Mouse (Mus musculus) hindlimb bud, embryonic 11.5 days (tissue): ENCODE data around the gene Sdha.

Experiments used
- DNase-seq: peaks from one replicate; pipeline ENCODE4 v3.0.0-alpha.2; 2012; ENCODE audit warnings: low read depth, low spot score; ENCODE audit errors: extremely low spot score

The Sdha gene

DNA sequence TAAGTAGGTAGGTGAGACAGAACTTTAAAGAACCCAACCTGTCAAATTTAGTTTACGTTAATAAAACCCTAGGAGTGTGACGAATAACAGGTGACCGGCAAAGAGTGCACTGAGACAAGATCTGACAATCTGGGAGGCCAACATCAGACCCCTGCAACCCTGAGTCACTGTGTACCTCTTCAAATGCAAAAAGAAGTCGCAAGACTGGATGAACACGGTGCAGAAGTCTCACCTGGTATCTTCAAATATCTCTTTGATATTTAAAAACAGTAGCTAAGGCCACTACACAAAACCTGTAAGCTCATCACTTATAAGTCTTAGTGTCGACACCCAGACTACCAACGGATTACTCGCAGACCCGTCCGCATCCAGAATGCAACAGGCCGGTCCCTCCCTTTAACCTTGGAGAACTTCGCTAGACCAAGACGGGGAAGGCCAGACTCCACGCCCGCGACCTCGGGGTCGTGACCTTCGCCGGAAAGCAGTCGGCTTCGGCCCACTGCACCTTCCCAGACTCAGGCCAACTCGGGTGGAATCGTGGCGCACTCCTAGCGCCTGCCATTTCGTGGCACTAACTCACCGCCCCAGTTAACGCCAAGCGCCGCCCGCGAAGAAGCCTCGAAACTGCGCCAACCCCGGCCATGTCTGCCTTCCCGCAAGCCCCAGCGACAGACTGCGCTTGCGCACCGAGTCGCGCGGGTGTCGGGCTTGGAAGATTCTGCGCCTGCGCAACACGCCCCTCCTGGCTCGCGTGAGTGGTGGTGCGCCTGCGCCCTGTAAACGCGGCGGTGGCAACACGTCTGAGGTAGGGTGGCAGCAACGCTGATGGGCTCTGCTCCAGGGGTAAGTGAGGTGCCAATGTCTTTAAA is at the start of gene Sdha, which contains the start of gene Ccdc127:
Sdha (minus strand) TSS at position 715 of the 869 bp plus-strand sequence.
Ccdc127 (plus strand) TSS at position 744 of the 869 bp plus-strand sequence.
- DNase-seq: peak; percentile 89

- no peak for DNase-seq
Measured at GRCm38 (mm10) chr13:74399298-74399839, 49.3 kb upstream of the Sdha start, which contains the start of gene Ftl1-ps1. Gene Ftl1-ps1, plus strand, starts transcription at chr13:74399694.

DNA sequence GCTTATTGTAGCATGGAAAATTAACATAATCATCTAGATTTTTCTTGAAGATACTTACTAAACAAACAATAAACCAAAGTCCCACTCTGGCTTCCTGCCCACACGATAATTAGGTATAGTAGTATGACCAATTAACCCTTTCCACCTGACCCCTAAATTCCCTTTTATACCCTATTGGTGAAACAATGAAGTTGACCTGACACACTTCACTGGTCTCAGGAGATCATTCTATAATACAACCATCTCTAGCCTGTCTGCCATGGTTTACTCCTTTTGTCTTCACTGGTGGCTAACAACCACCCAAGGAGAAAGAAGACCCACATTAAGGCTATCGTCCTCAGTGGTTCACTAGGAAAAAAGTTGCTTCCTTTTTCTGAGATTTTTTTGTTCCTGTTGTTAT is 41.1 kb upstream of the Sdha start:
- DNase-seq: no peak

GRCm38 (mm10) chr13:74390371-74390990 is 40.4 kb upstream of the Sdha start, which contains the start of gene Zfp72:
Gene Zfp72, minus strand, starts transcription at chr13:74390836.
- peak; percentile 52 for DNase-seq

DNA sequence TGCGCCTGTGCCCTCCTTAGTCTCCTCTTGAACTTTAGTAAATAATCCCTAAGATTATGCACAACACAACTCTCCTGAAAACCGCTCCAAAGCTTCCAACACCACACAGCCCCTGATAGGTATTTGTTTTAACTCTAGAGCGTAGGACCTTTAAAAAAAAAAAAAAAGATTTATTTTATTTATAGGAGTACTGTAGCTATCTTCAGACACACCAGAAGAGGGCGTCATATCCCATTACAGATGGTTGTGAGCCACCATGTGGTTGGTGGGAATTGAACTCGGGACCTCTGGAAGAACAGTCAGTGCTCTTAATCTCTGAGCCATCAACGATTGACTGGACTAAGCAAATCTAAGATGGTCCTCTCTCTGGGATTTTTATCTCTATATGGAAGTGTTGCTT is 39.6 kb upstream of the Sdha start:
- DNase-seq: no peak

DNA sequence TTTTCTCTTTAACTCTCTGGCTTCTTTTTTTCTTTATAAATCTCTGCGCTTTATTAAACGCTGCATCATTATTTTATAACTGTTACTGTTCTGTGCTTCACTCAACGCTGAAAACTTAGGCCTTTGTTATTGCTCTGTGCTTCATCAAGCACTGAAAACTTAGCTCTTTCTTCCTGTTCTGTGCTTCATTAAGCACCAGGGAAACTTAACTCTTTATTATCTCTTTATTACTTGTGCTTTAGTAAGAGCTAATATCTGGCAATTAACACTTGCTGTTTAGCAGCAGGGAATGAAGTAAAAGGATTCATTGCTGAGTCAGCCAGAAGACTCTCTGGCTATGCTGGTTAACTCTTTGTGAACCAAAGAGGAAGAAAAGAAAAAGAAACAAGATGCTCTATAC is 32.2 kb upstream of the Sdha start:
- DNase-seq: no peak

DNA sequence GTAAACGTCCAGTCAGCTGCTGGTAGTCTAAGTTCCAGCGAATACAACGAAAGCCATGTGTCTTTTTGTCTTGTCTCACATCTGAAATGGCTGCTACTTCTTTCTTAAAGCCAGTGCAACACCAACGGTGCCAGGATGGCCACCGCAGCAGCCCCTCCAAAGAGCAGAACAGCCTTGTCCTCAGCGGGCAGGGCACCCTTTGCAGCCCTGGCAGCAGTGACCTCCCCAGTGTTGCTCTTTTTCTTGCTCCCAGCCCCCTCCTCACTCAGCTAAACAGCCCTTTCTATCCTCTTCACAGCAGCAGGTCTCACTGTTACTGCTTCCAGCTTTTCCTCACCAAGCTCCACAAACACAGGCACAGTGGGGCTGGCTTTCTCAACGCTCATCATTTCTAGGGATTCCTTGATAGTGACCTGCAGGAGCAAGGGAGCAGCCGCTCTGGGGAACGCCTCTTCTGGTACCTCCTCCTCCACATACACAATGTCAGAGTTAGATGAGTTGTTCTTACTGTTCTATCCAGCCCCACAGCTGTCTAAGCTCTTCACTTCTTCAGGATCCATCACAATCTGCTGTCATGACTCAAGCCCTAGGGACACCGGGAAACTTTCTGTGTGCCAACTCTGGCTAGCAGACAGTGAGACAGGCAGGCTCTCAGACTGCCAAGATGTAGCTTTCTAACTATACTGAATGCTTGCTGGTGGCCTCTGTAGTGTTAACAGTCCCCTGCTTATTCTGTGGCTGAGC is 31.6 kb upstream of the Sdha start:
- DNase-seq: no peak

GRCm38 (mm10) chr13:74363859-74364235 is 13.8 kb upstream of the Sdha start, which contains the start of gene Lrrc14b:
Gene Lrrc14b, minus strand, starts transcription at chr13:74364005.
- no peak for DNase-seq

- no peak for DNase-seq
Measured at GRCm38 (mm10) chr13:74363176-74363858, 13.2 kb upstream of the Sdha start.

- DNase-seq: no peak
Measured at GRCm38 (mm10) chr13:74362218-74362617, 12.1 kb upstream of the Sdha start.

GRCm38 (mm10) chr13:74356491-74356890 is 6.4 kb upstream of the Sdha start:
- no peak for DNase-seq

GRCm38 (mm10) chr13:74350435-74350906 is 391 bp upstream of the Sdha start:
- DNase-seq: no peak

- peak; percentile 18 for DNase-seq
Measured at GRCm38 (mm10) chr13:74341036-74341435, 9.0 kb downstream of the Sdha start.

DNA sequence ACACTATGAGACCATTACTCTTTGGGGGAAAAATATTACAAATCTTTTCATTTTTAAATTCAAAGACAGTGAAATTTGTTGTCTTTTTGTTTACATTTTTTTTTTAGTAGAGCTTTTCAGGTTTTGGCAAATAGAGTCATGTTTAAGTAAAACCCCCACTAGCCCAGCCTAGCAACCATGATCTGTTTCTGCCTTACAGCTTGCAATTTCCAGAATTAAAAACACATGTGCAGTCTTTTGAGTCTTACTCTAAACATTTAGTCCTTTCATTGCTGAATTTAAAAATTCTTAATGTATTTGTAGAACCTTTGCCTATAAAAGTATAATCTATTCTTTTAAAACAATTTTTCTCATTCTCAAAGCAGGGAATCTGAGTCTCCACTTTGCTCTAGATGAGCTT is 20.8 kb downstream of the Sdha start:
- DNase-seq: no peak

GRCm38 (mm10) chr13:74317170-74317849 is 32.8 kb downstream of the Sdha start, which contains the start of gene Pdcd6:
Gene Pdcd6, minus strand, starts transcription at chr13:74317580.
- peak; percentile 86 for DNase-seq

DNA sequence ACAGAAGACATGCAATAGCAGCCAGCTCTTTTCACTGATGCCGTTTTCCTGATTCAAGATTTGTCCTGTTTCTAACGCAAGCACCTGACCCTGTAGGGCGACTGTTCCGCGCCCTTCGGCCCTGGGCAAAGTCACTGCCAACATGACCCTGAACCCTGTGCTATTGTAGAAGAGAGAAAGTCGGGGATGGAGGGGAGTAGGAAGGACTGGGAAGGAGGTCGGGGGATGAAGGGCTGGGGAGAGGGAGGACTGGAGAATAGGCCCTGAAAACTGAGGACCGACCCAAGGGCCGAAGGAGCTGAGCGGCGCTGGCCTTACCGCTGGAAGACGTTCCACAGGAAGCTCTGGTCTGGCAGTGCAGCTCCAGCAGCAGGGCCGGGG is 33.3 kb downstream of the Sdha start:
- DNase-seq: no peak

DNA sequence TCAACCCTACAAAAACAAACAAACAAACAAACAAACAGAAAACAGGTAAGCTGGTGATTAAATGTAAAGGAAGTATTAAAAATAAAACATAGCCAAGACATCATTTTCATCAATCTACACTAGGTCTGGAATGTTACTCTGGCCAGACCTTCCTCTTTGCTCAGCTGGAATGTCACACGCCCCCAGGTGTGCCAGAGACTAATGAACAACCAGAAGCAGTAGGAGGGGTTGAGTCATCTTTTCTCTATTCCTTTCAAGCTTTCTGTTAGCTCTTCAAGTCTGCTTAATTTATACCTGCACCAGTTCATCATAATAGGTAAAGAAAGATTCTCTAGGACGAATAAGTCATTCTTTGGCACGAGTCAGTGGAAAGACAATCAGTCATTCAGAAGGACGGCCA is 33.7 kb downstream of the Sdha start:
- no peak for DNase-seq

DNA sequence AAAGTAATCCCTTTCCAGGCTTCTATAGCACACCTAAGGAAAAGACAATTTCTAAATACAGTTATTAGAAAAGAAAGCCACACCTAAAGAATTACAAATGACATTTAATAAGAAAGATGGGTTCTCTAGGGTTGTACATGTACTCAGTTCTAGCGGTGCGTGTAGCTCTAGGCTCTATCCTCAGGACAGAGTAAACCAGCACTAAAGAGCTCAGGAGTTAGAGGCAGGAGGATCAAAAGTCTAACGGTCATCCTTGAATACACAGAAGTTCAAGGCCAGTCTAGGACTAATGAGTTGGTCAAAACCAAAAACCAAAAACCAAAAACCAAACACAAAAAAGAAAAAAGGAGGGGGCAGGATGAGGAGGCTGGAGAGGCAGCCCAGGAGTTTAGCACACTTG is 35.5 kb downstream of the Sdha start:
- DNase-seq: no peak

- DNase-seq: no peak
Measured at GRCm38 (mm10) chr13:74305780-74306179, 44.3 kb downstream of the Sdha start.

DNA sequence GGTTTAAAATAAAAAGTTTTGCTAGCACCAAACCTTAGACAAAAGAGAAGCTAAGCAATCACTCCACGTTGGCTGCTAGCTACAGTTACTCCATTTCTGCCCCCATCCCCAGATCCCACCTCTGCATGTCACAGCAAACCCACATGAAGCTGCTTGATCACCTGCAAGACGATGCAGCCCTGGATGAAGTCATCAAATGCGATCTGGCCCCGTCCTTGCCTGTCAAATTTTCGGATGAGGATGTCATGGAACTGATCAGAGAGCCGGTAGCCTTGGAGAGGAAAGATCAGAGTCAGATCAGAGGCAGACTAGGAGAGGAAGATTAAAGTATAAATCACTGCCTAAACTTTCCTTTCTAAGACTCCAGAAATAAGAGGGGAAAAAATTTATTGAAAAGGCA is 44.7 kb downstream of the Sdha start:
- DNase-seq: no peak
